Mouse (Mus musculus) liver, embryonic 14.5 days (tissue): ENCODE results near the gene Cdkl4. TPM values are rescaled to one million over a fixed set of nuclear protein-coding genes. Genes with fewer than 3 reads are reported as not detected.
A peak's percentile ranks its signal among the peaks of the same experiment; 100 is the strongest.

Experiments used
- ATAC-seq: fragments of 200-750 bp; cut with Nextera tagmentation; 2 replicates; pipeline ENCODE4 v1.8.0; 2017; ENCODE audit warnings: moderate number of reproducible peaks, mild to moderate bottlenecking, moderate library complexity; ENCODE audit not compliant: insufficient read depth
- DNase-seq, 3 experiments: peaks; one replicate each; pipeline ENCODE4 v3.0.0-alpha.2; 2012 to 2013; ENCODE audit warnings: low read depth in 3 of 3, low spot score in 3 of 3
- H3K27ac ChIP-seq: fragments of 300-500 bp; sonication (generic); 2 replicates; pipeline ENCODE4 v1.5.1; 2014; ENCODE audit warnings: moderate library complexity, mild to moderate bottlenecking, control low read depth, inconsistent platforms
- H3K27me3 ChIP-seq: fragments of 300-500 bp; sonication (generic); 2 replicates; pipeline ENCODE4 v1.6.1; 2014; ENCODE audit warnings: mild to moderate bottlenecking, low read length, moderate library complexity; ENCODE audit not compliant: control insufficient read depth, insufficient read depth
- H3K36me3 ChIP-seq: fragments of 300-500 bp; sonication (generic); replicated peaks from 2 replicates; pipeline ENCODE4 v1.6.1; 2014; ENCODE audit warnings: low read depth; ENCODE audit not compliant: control insufficient read depth, insufficient read depth
- H3K4me1 ChIP-seq, 2 experiments: fragments of 200-500 bp in 1 of 2; fragments of 300-500 bp in 1 of 2; sonication (generic) in 1 of 2; replicated peaks; 2 replicates each; pipeline ENCODE4 v1.6.1; 2012 to 2014; ENCODE audit warnings: antibody characterized with exemption in 1 of 2, inconsistent platforms in 1 of 2, low read length in 1 of 2; ENCODE audit not compliant: control insufficient read depth in 2 of 2, insufficient read depth in 2 of 2
- H3K4me2 ChIP-seq: fragments of 300-500 bp; sonication (generic); 2 replicates; pipeline ENCODE4 v1.6.1; 2014; ENCODE audit warnings: low read depth, mild to moderate bottlenecking, control low read depth, moderate library complexity
- H3K4me3 ChIP-seq, 2 experiments: fragments of 200-500 bp in 1 of 2; fragments of 300-500 bp in 1 of 2; sonication (generic) in 1 of 2; 2 replicates each; pipeline ENCODE4 v1.5.1; 2012 to 2014; ENCODE audit warnings: low read depth in 2 of 2, low read length in 2 of 2, mild to moderate bottlenecking in 2 of 2, control low read depth in 1 of 2, inconsistent platforms in 1 of 2, moderate library complexity in 1 of 2; ENCODE audit not compliant: insufficient read depth in 1 of 2
- H3K9ac ChIP-seq: fragments of 300-500 bp; sonication (generic); replicated peaks from 2 replicates; pipeline ENCODE4 v1.6.1; 2014; ENCODE audit warnings: mild to moderate bottlenecking, control low read depth, moderate library complexity
- H3K9me3 ChIP-seq: fragments of 300-500 bp; sonication (generic); 2 replicates; pipeline ENCODE4 v1.6.1; 2016; ENCODE audit warnings: low read length, mixed read lengths; ENCODE audit not compliant: control insufficient read depth
- CTCF ChIP-seq: IDR thresholded peaks from 2 replicates; pipeline ENCODE4 v1.5.1; 2016; ENCODE audit warnings: antibody characterized with exemption, low read depth, control low read depth
- EP300 ChIP-seq: IDR thresholded peaks from 2 replicates; pipeline ENCODE4 v1.6.1; 2016; ENCODE audit warnings: antibody characterized with exemption, low read depth
- WGBS: fragments of 180-500 bp; shearing (Covaris S2); extraction: QIAGEN DNeasy Blood & Tissue Kit; methylation state at CpG from one replicate; pipeline ENCODE4 v1.1.7; 2014; ENCODE audit not compliant: insufficient replicate concordance; 5-methylcytosine and 5-hydroxymethylcytosine counted together
- polyA plus RNA-seq, 2 experiments: library from polyadenylated mRNA; depleted of rRNA in 1 of 2; stranded (reverse) in 1 of 2; unstranded in 1 of 2; fragments of >200 nt; fragmentation: Nextera tagmentation in 1 of 2; extraction: Ambion mirVana in 1 of 2; gene quantifications; 2 replicates each; pipeline versions ENCODE4 v1.2.1 to v1.2.3; 2012 to 2014

The Cdkl4 gene
- polyA plus RNA-seq, 2 experiments = 0.09 to 0.13 TPM

- Histone ChIP-seq H3K4me2 (no peak overlapping the region), H3K4me1 (no peaks in the 10 kb centered on the region; a peak in 1 of 4 replicates), H3K36me3 (no peaks in the 10 kb centered on the region), H3K9ac (no peak overlapping the region), H3K27me3 (no peaks in the 10 kb centered on the region), H3K27ac (no peak overlapping the region), H3K9me3 (no peaks in the 10 kb centered on the region), H3K4me3 (no peak overlapping the region)
- ATAC-seq (peak; percentile 49; the same call in 1 of the 2 replicates), DNase-seq (peak in 1 of 3 experiments; percentile 6)
- WGBS = 51% methylated on average over 4 of the region's 4 CpGs
- TF ChIP-seq CTCF (peak; percentile 54), EP300 (no peak)
These were observed 17.9 kb downstream of the Cdkl4 start for GRCm38 (mm10) chr17:80559745-80560144.

GRCm38 (mm10) chr17:80559050-80559449, 18.6 kb downstream of the Cdkl4 start:
- H3K9ac ChIP-seq = no peak overlapping the region
- DNase-seq (peak in 1 of 3 experiments; percentile 34), ATAC-seq (no peak)
- no peaks in the 10 kb centered on the region for H3K36me3 ChIP-seq
- no peaks in the 10 kb centered on the region for H3K27me3 ChIP-seq
- peak overlapping the region; percentile 18 for H3K4me2 ChIP-seq
- 26% methylated on average over 11 of the region's 11 CpGs for WGBS
- peak overlapping the region; percentile 28; the same call in 1 of the 2 replicates for H3K27ac ChIP-seq
- H3K9me3 ChIP-seq = no peaks in the 10 kb centered on the region
- H3K4me3 ChIP-seq = no peak overlapping the region
- TF ChIP-seq CTCF = peak; percentile 56
- TF ChIP-seq EP300 = no peak
- H3K4me1 ChIP-seq = peaks cover 0 to under 1% of the 10 kb centered on the region in 2 experiments; a peak in 1 of 4 replicates

- no peak for TF ChIP-seq EP300
- TF ChIP-seq CTCF = no peak
- no peaks in the 10 kb centered on the region for H3K9me3 ChIP-seq
- peak; percentile 28; the same call in 1 of the 2 replicates for ATAC-seq
- H3K4me2 ChIP-seq = peak overlapping the region; percentile 18
- peaks cover 0 to 2% of the 10 kb centered on the region in 2 experiments; a peak in 1 of 4 replicates for H3K4me1 ChIP-seq
- H3K27ac ChIP-seq = peak overlapping the region; percentile 28
- no peak overlapping the region for H3K9ac ChIP-seq
- no peaks in the 10 kb centered on the region for H3K27me3 ChIP-seq
- no peak overlapping the region for H3K4me3 ChIP-seq
- 63% methylated on average over 14 of the region's 14 CpGs for WGBS
- no peaks in the 10 kb centered on the region for H3K36me3 ChIP-seq
- peak in 1 of 3 experiments; percentile 28 for DNase-seq
These were observed 19.0 kb downstream of the Cdkl4 start for GRCm38 (mm10) chr17:80558583-80558982.

- TF ChIP-seq CTCF (peak; percentile 51), EP300 (no peak)
- H3K4me3 ChIP-seq = no peak overlapping the region
- no peak for ATAC-seq
- no peaks in the 10 kb centered on the region for H3K9me3 ChIP-seq
- no peak overlapping the region for H3K27ac ChIP-seq
- no peak overlapping the region for H3K9ac ChIP-seq
- H3K27me3 ChIP-seq = no peaks in the 10 kb centered on the region
- H3K4me2 ChIP-seq = no peak overlapping the region
- peaks cover 3 to 8% of the 10 kb centered on the region in 2 experiments; a peak in 2 of 4 replicates for H3K4me1 ChIP-seq
- DNase-seq = no peak
- no peaks in the 10 kb centered on the region for H3K36me3 ChIP-seq
- 81% methylated on average over 5 of the region's 5 CpGs for WGBS
These were observed 20.2 kb downstream of the Cdkl4 start for GRCm38 (mm10) chr17:80557461-80557860.

- peak overlapping the region; percentile 71 to 94 for H3K4me3 ChIP-seq
These were observed 24.0 kb downstream of the Cdkl4 start for GRCm38 (mm10) chr17:80553318-80554270.

More at GRCm38 (mm10) chr17:80553318-80554270, 24.0 kb downstream of the Cdkl4 start:
- Histone ChIP-seq H3K27me3 (no peaks in the 10 kb centered on the region), H3K4me2 (peak overlapping the region; percentile 81), H3K9ac (peak overlapping the region; percentile 75), H3K4me1 (peaks cover 3 to 8% of the 10 kb centered on the region in 2 experiments; a peak in 2 of 4 replicates), H3K36me3 (no peaks in the 10 kb centered on the region), H3K9me3 (no peaks in the 10 kb centered on the region), H3K27ac (peak overlapping the region; percentile 12; the same call in 1 of the 2 replicates)
- ATAC-seq (peak; percentile 81), DNase-seq (peak; percentile 72 to 76 (median 75))
- TF ChIP-seq EP300 (no peak), CTCF (peak; percentile 74)
- WGBS = 3% methylated on average over 35 of the region's 35 CpGs
